Mouse (Mus musculus) T-helper 17 cell (primary cell): ENCODE results near the gene Brk1.

Experiments
- in situ Hi-C, 2 experiments: fragments of 300-600 bp; cut with MboI, MseI; formaldehyde crosslinking; loops; 1 replicate in 1 of 2; 2 replicates in 1 of 2; pipeline ENCODE4 v1.15.1; 2025; ENCODE audit warnings: high pct_unique_total_duplicates in 2 of 2

Gene Brk1

GRCm38 (mm10) chr6:113658226-113658625 lies 53.7 kb downstream of the Brk1 start:
- in situ Hi-C loops = loop anchor here in 1 of 2 experiments (25.0 kb wide), 1 partner anchor 1254 kb away; no protein-coding TSS in a partner anchor

- in situ Hi-C loops = loop anchor here (10.0 to 25.0 kb wide), 2 partner anchors 1252 to 1255 kb away; no protein-coding TSS in a partner anchor
These were observed 55.3 kb downstream of the Brk1 start for GRCm38 (mm10) chr6:113659648-113660491.

GRCm38 (mm10) chr6:113660492-113661352 lies 56.1 kb downstream of the Brk1 start:
- in situ Hi-C loops = loop anchor here (10.0 to 25.0 kb wide), 2 partner anchors 1252 to 1254 kb away; no protein-coding TSS in a partner anchor

DNA sequence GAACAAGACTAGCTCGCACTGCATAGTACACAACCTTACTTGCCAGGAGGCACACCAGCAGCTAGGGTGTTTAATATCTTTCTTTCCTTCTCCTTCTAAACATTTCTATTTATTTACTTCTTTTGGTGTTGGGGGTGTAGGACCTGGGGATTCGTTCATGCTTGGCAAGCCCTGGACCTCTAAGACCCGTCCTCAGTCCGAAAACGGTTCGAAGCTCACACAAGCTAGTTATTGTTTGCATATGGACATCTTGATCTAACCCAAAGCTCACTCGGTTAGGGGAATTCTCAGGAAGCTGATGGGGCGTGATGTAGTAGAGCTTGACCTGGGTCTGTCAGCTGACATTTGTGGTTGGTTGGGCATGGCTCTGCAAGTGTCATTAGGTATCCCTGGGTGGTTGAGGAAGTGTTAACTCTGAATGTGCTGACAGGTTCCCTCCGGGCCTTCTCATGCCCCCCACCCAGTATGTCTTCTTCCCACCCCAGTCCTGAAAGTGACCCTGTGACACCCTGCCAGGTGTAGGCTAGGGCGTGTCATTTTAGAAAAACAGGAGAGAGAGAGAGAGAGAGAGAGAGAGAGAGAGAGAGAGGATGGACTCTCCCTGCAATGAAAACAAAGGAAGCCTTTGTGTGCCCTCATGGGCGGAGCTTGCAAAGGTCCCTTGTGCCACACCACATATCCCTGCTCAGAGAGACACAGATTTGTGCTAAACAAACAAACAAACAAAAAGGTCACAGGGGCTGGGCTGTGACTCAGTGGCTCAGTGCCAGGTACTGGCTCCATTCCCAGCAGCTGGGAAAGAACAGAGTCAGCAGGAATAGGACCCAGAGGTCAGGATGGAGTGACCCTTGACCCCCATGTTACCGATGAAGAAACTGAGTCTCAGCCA lies 57.0 kb downstream of the Brk1 start:
- in situ Hi-C loops = loop anchor here (10.0 to 25.0 kb wide), 2 partner anchors 1251 to 1253 kb away; no protein-coding TSS in a partner anchor

DNA sequence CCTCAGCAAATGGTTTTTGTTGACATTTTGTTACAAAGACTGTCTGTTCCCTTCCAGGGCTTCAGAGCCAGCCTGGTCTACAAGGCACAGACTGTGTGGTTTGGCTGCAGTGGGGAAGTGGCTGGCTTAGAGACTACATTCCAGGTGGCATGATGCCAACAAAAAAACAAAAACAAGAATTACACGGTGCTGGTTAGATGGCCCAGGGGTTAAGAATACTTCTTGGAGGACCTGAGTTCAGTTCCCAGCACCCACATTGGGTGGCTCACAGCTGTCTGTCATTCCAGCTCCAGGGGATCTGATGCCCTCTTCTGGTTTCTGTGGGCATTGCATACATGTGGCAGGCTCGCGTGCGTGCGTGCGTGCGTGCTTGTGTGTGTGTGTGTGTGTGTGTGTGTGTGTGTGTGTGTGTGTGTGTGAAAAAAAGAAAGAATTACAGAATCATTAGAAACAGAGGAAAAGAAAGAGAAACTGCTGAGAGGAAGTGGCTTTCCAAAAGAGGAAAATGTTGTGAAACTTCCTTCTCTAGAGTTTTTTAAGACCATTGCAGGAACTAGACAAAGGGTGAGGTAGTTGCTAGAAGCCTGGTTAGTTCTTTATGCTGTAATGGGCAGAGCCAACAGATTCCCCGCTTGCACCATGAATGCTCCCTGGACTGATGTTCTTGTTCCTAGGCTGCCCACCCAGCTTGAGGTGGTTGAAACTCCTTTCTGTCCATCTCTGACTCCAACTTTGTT lies 58.6 kb downstream of the Brk1 start:
- in situ Hi-C loops = loop anchor here (10.0 to 25.0 kb wide), 2 partner anchors 1249 to 1252 kb away; no protein-coding TSS in a partner anchor

GRCm38 (mm10) chr6:113664305-113664704 lies 59.7 kb downstream of the Brk1 start:
- in situ Hi-C loops = loop anchor here (10.0 to 25.0 kb wide), 2 partner anchors 1248 to 1250 kb away; no protein-coding TSS in a partner anchor
